Mouse (Mus musculus) bone marrow, adult 2 months (tissue): Measurements from ENCODE around the gene Efnb1. TPM values are rescaled to one million over a fixed set of nuclear protein-coding genes. Genes with fewer than 3 reads are reported as not detected.
A peak's percentile ranks its signal among the peaks of the same experiment; 100 is the strongest.

Experiments used
- H3K27ac ChIP-seq: fragments of 200-500 bp; 2 replicates; pipeline ENCODE4 v1.5.1; 2012; ENCODE audit warnings: low read depth, mild to moderate bottlenecking, control low read depth, inconsistent platforms, low read length; ENCODE audit not compliant: control insufficient read depth, poor library complexity, insufficient read depth
- H3K4me1 ChIP-seq: fragments of 200-500 bp; 2 replicates; pipeline ENCODE4 v1.6.1; 2011; ENCODE audit warnings: low read length; ENCODE audit not compliant: control insufficient read depth, insufficient read depth
- H3K4me3 ChIP-seq: fragments of 200-500 bp; replicated peaks from 2 replicates; pipeline ENCODE3; 2011; ENCODE audit warnings: mild to moderate bottlenecking, low read depth, low read length, control low read depth; ENCODE audit not compliant: control insufficient read depth
- CTCF ChIP-seq: fragments of 200-500 bp; IDR thresholded peaks from 2 replicates; pipeline ENCODE4 v1.5.1; 2011; ENCODE audit warnings: low read length, control low read depth; ENCODE audit not compliant: control insufficient read depth, insufficient read depth
- POLR2A ChIP-seq: fragments of 200-500 bp; IDR thresholded peaks from 2 replicates; pipeline ENCODE4 v1.6.1; 2011; ENCODE audit warnings: low read depth, mild to moderate bottlenecking, control low read depth, low read length, borderline replicate concordance; ENCODE audit not compliant: control insufficient read depth
- WGBS: fragments of 180-500 bp; shearing (Covaris S2); methylation state at CpG from one replicate; pipeline ENCODE4 v1.1.7; 2018; 5-methylcytosine and 5-hydroxymethylcytosine counted together
- polyA plus RNA-seq: library from polyadenylated mRNA; stranded (reverse); fragments of >200 nt; gene quantifications from 2 replicates; pipeline ENCODE4 v1.2.4, GENCODE M21; 2011; ENCODE audit warnings: low replicate concordance; ENCODE audit not compliant: missing spikeins, insufficient read depth, insufficient read length

Efnb1 gene
- polyA plus RNA-seq, 1 experiment: 3.2 TPM

- TF ChIP-seq CTCF (no peak), POLR2A (no peak)
- 27% methylated on average over 5 of the region's 9 CpGs for WGBS
- H3K27ac ChIP-seq: no peak overlapping the region; the same call in 1 of the 2 replicates
- peak overlapping the region; percentile 54 for H3K4me3 ChIP-seq
- no peaks in the 10 kb centered on the region for H3K4me1 ChIP-seq
These were observed 62.6 kb downstream of the Efnb1 start for GRCm38 (mm10) chrX:99198532-99198931.

Other genes with a start within 250 kb of the Efnb1 start
- gene Ophn1, start 245.1 kb upstream of the Efnb1 start, polyA plus RNA-seq: 3.3 and 8.3 TPM in 2 replicates
- 8.5 and 15.0 TPM in 2 replicates for gene Yipf6, start 199.8 kb upstream of the Efnb1 start, polyA plus RNA-seq
- gene Stard8, start 132.9 kb upstream of the Efnb1 start, polyA plus RNA-seq: 5.1 and 6.2 TPM in 2 replicates